Mouse (Mus musculus) stomach, postnatal 0 days (tissue): Measurements from ENCODE around the gene Unc5c. TPM values are rescaled to one million over a fixed set of nuclear protein-coding genes. Genes with fewer than 3 reads are reported as not detected.
A peak's percentile ranks its signal among the peaks of the same experiment; 100 is the strongest.

Source experiments
- ATAC-seq: fragments of 200-750 bp; cut with Nextera tagmentation; 2 replicates; pipeline ENCODE4 v1.8.0; 2017; ENCODE audit not compliant: low FRiP score, low TSS enrichment
- DNase-seq: peaks from one replicate; pipeline ENCODE4 v3.0.0-alpha.2; 2016; ENCODE audit warnings: low spot score
- H3K27ac ChIP-seq: fragments of 300-500 bp; sonication (generic); replicated peaks from 2 replicates; pipeline ENCODE4 v1.5.1; 2014; ENCODE audit warnings: mild to moderate bottlenecking, control low read depth
- H3K27me3 ChIP-seq: fragments of 300-500 bp; sonication (generic); 2 replicates; pipeline ENCODE4 v1.6.1; 2014; ENCODE audit warnings: low read length; ENCODE audit not compliant: control insufficient read depth, insufficient read depth
- H3K36me3 ChIP-seq: fragments of 300-500 bp; sonication (generic); 2 replicates; pipeline ENCODE4 v1.6.1; 2014; ENCODE audit warnings: low read length, mixed read lengths; ENCODE audit not compliant: control insufficient read depth, insufficient read depth
- H3K4me1 ChIP-seq: fragments of 300-500 bp; sonication (generic); replicated peaks from 2 replicates; pipeline ENCODE4 v1.6.1; 2014; ENCODE audit warnings: antibody characterized with exemption; ENCODE audit not compliant: control insufficient read depth, insufficient read depth
- H3K4me2 ChIP-seq: fragments of 300-500 bp; sonication (generic); replicated peaks from 2 replicates; pipeline ENCODE4 v1.6.1; 2014; ENCODE audit warnings: low read depth, mild to moderate bottlenecking, control low read depth, moderate library complexity
- H3K4me3 ChIP-seq: fragments of 300-500 bp; sonication (generic); 2 replicates; pipeline ENCODE4 v1.5.1; 2014; ENCODE audit warnings: low read depth, low read length, control low read depth
- H3K9ac ChIP-seq: fragments of 300-500 bp; sonication (generic); 2 replicates; pipeline ENCODE4 v1.6.1; 2014; ENCODE audit warnings: mild to moderate bottlenecking, low read length, control low read depth, mixed read lengths
- H3K9me3 ChIP-seq: fragments of 300-500 bp; sonication (generic); 2 replicates; pipeline ENCODE4 v1.6.1; 2016; ENCODE audit warnings: low read length; ENCODE audit not compliant: control insufficient read depth
- CTCF ChIP-seq: IDR thresholded peaks from 2 replicates; pipeline ENCODE4 v1.5.1; 2016; ENCODE audit warnings: antibody characterized with exemption, low read depth, mild to moderate bottlenecking, moderate library complexity
- EP300 ChIP-seq: optimal IDR thresholded peaks from 2 replicates; pipeline ENCODE3; 2016; ENCODE audit warnings: antibody characterized with exemption
- WGBS: fragments of 180-500 bp; shearing (Covaris S2); extraction: QIAGEN DNeasy Blood & Tissue Kit; methylation state at CpG from one replicate; pipeline ENCODE4 v1.1.7; 2014; 5-methylcytosine and 5-hydroxymethylcytosine counted together
- polyA plus RNA-seq: library from polyadenylated mRNA; unstranded; fragments of >200 nt; fragmentation: Nextera tagmentation; extraction: Ambion mirVana; gene quantifications from 2 replicates; pipeline ENCODE4 v1.2.1, GENCODE M21; 2015

Gene Unc5c
- polyA plus RNA-seq, 1 experiment from 2014 or later, result 2.0 TPM

DNA sequence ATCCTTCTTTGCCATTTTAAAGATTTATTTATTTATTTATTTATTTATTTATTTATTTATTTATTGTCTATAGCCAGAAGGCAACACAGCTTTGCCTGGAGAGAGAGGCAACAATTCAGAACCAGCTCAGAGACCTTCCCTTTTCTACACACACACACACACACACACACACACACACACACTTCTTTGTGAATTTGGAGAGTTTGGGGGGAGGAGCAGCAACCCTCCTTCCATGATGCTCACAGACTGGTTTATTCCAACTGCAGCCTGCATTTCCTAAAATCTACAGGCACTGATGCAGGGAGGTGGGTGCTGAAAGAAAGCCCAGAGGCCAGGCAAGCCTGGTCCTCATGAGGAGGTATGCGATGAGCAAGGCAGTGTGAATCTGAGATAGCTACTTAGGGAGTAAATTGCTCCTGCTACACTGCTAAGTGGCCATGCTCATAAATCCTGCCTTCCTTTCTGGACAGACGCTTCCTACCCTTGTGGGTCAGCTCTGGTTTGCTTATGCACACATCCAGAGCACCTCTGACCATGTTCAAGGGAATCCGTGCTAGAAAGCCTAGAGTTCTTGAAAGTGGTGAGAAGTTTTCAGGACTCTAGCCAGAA, 1.8 kb downstream of the Unc5c start:
- no peak for TF ChIP-seq CTCF
- TF ChIP-seq EP300, result no peak
- Histone ChIP-seq H3K4me3 (peak overlapping the region; percentile 66; the same call in 1 of the 2 replicates), H3K4me1 (no peaks in the 10 kb centered on the region), H3K27ac (no peak overlapping the region), H3K27me3 (no peaks in the 10 kb centered on the region; the same call in 1 of the 2 replicates), H3K4me2 (peak overlapping the region; percentile 11; the same call in 1 of the 2 replicates), H3K9ac (no peak overlapping the region), H3K36me3 (no peaks in the 10 kb centered on the region), H3K9me3 (no peaks in the 10 kb centered on the region)
- no peak for ATAC-seq
- no peak for DNase-seq
- WGBS, result 33% methylated on average over 3 of the region's 3 CpGs

DNA sequence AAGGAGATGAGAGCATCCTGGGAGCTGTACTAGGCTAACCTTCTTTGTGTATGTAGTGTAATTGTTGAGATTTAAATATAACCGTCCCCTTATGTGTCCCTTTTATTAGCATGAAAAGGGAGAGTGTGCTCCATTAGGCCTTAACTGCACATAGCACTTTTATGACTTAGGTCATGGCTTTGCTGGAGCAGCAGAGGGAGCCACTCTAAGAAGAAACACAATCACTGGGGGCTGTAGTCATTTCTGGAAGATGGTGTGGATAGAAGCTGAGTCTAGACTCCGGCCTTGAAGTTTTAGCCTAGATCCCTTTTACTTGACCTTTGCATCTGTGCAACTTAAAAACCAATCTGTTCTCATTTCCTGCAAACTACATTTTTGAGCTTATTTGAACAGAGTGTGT, 4.3 kb downstream of the Unc5c start:
- 55% methylated on average over 2 of the region's 2 CpGs for WGBS
- ATAC-seq (no peak), DNase-seq (no peak)
- no peak overlapping the region for H3K27ac ChIP-seq
- no peak overlapping the region for H3K9ac ChIP-seq
- TF ChIP-seq EP300 (no peak), CTCF (peak; percentile 63)
- H3K4me3 ChIP-seq, result no peak overlapping the region
- H3K36me3 ChIP-seq, result no peaks in the 10 kb centered on the region
- H3K27me3 ChIP-seq, result no peaks in the 10 kb centered on the region
- H3K4me2 ChIP-seq, result no peak overlapping the region
- H3K4me1 ChIP-seq, result no peaks in the 10 kb centered on the region
- H3K9me3 ChIP-seq, result no peaks in the 10 kb centered on the region

DNA sequence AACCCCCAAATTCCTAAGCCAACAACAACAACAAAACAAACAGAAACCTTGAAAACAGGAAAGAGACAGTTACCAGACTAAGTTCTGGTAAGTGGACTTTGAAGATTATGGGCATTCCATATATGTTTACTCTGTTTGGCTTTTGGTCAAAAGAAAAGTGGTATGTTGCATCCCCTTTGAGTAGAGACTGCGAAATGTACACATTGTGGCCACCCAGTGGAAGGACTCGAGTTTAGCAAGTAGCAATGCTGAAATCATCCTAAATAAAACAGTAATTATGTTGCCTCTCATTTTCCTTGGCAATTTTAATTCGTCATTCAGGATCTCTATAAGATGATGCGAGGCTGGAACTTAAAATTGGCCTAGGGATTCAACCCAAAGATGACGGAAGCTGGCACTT, 8.2 kb downstream of the Unc5c start:
- TF ChIP-seq EP300, result no peak
- TF ChIP-seq CTCF, result 0 out of 2 replicates have a peak, but pooled peaks have one; percentile 5
- Histone ChIP-seq H3K4me3 (no peak overlapping the region), H3K27ac (no peak overlapping the region), H3K9me3 (no peaks in the 10 kb centered on the region), H3K27me3 (no peaks in the 10 kb centered on the region), H3K4me2 (no peak overlapping the region), H3K4me1 (no peaks in the 10 kb centered on the region), H3K9ac (no peak overlapping the region), H3K36me3 (no peaks in the 10 kb centered on the region)
- WGBS, result 76% methylated on average over 5 of the region's 5 CpGs
- no peak for ATAC-seq
- no peak for DNase-seq

DNA sequence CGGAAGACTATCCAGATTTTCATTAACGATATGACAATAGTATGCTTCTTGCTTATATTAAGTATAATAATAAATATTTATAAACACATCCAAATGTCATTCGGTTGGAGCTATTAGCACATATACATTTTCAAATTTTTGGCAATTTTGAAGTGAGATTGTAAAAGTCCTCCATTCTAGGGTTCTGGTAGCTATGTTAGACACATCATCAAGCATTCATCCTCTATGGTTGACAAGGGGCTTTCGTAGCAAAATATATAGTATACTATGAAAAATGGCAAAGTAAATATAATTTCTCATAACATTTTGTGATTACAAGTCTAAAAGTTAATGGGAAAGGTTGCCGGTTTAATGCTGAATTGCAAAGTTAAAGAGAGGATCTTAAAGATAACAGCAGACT, 10.4 kb downstream of the Unc5c start:
- TF ChIP-seq CTCF (no peak), EP300 (no peak)
- H3K4me3 ChIP-seq, result no peak overlapping the region
- H3K27ac ChIP-seq, result no peak overlapping the region
- 69% methylated on average over 5 of the region's 5 CpGs for WGBS
- H3K4me1 ChIP-seq, result no peaks in the 10 kb centered on the region
- DNase-seq (no peak), ATAC-seq (no peak)
- no peak overlapping the region for H3K9ac ChIP-seq
- H3K9me3 ChIP-seq, result no peaks in the 10 kb centered on the region
- H3K36me3 ChIP-seq, result no peaks in the 10 kb centered on the region
- no peak overlapping the region for H3K4me2 ChIP-seq
- no peaks in the 10 kb centered on the region for H3K27me3 ChIP-seq

DNA sequence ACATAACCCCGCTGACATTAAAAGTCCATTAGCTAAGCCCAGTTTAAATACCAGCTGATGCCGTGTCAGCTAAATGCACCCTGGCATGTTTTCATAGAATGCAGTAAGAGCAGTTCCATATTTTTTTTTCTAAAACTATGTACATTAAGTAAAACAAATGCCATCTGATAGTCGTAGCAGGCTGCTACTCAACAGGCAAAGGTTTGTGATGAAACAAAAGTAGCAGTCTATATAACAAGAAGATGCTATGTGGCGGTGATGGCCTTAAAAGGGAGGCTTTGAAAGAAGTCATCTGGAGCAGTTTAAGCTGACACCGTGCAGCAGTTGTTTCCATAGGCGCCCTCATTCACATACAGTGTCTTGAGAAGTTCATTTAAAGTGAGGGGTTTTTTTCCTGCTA, 10.9 kb downstream of the Unc5c start:
- DNase-seq, result no peak
- 39% methylated on average over 6 of the region's 6 CpGs for WGBS

DNA sequence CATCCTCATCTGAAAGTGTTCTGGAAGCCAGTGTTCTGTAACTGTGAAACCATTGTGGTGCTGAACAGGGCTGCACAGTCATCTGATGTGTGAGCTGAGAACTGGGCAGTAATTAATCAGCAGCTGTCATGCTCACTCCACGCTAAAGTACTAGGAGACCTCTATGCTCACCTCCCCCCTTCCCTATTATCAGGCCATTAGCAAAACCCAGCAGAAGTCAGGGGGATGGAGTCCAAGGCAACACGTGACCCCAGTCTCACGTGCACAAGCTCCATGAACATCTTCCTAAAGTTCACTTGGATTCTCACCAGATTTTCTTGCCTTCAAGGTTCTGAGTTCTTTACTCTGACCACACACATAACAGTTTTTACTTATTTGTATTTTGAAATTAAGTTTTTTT, 11.7 kb downstream of the Unc5c start:
- Histone ChIP-seq H3K27me3 (no peaks in the 10 kb centered on the region), H3K9ac (no peak overlapping the region), H3K9me3 (no peaks in the 10 kb centered on the region), H3K27ac (no peak overlapping the region), H3K4me1 (no peaks in the 10 kb centered on the region), H3K36me3 (no peaks in the 10 kb centered on the region), H3K4me3 (no peak overlapping the region), H3K4me2 (no peak overlapping the region)
- DNase-seq (no peak), ATAC-seq (no peak)
- TF ChIP-seq EP300 (no peak), CTCF (no peak)
- WGBS, result 46% methylated on average over 3 of the region's 3 CpGs

More for the DNA sequence above, 10.9 kb downstream of the Unc5c start:
- Histone ChIP-seq H3K4me2 (no peak overlapping the region), H3K9me3 (no peaks in the 10 kb centered on the region), H3K36me3 (no peaks in the 10 kb centered on the region), H3K4me1 (no peaks in the 10 kb centered on the region), H3K4me3 (no peak overlapping the region), H3K27ac (no peak overlapping the region), H3K9ac (no peak overlapping the region), H3K27me3 (no peaks in the 10 kb centered on the region)
- TF ChIP-seq CTCF (no peak), EP300 (no peak)
- no peak for ATAC-seq
